Mouse (Mus musculus) olfactory bulb, adult 2 months (tissue): Measurements from ENCODE around the gene Prr14.

Experiments
- CTCF ChIP-seq: fragments of 200-500 bp; IDR thresholded peaks from 2 replicates; pipeline ENCODE4 v1.5.1; 2012; ENCODE audit warnings: low read depth, mild to moderate bottlenecking, low read length, moderate library complexity; ENCODE audit not compliant: insufficient read depth
- POLR2A ChIP-seq: fragments of 200-500 bp; IDR thresholded peaks from 2 replicates; pipeline ENCODE4 v1.6.1; 2012; ENCODE audit warnings: mild to moderate bottlenecking, low read depth, low read length, moderate library complexity; ENCODE audit not compliant: insufficient read depth

GRCm38 (mm10) chr7:127453056-127453455 is 6.4 kb upstream of the Prr14 start:
- TF ChIP-seq POLR2A (no peak), CTCF (no peak)
